Mouse (Mus musculus) cerebellum, adult 2 months (tissue): Measurements from ENCODE around the gene Lama1. TPM values are rescaled to one million over a fixed set of nuclear protein-coding genes. Genes with fewer than 3 reads are reported as not detected.

Experiments
- DNase-seq, 2 experiments: peaks; one replicate each; pipeline ENCODE4 v3.0.0; 2021
- H3K27ac ChIP-seq: fragments of 200-500 bp; 2 replicates; pipeline ENCODE4 v1.5.1; 2012; ENCODE audit warnings: low read length, control low read depth, inconsistent platforms; ENCODE audit not compliant: insufficient read depth
- H3K27me3 ChIP-seq: fragments of 200-500 bp; 2 replicates; pipeline ENCODE4 v1.6.1; 2012; ENCODE audit warnings: inconsistent platforms, mild to moderate bottlenecking, low read length, moderate library complexity; ENCODE audit not compliant: control insufficient read depth, insufficient read depth
- H3K4me1 ChIP-seq: fragments of 200-500 bp; 2 replicates; pipeline ENCODE4 v1.6.1; 2011; ENCODE audit warnings: low read length; ENCODE audit not compliant: control insufficient read depth, insufficient read depth
- H3K4me3 ChIP-seq: fragments of 200-500 bp; replicated peaks from 2 replicates; pipeline ENCODE3; 2011; ENCODE audit warnings: mild to moderate bottlenecking, low read depth, low read length, control low read depth; ENCODE audit not compliant: insufficient read depth
- CTCF ChIP-seq: fragments of 200-500 bp; IDR thresholded peaks from 2 replicates; pipeline ENCODE4 v1.5.1; 2011; ENCODE audit warnings: low read depth, mild to moderate bottlenecking, control low read depth, low read length, moderate library complexity, borderline replicate concordance; ENCODE audit not compliant: insufficient read depth
- POLR2A ChIP-seq: fragments of 200-500 bp; IDR thresholded peaks from 2 replicates; pipeline ENCODE4 v1.6.1; 2011; ENCODE audit warnings: low read length, control low read depth, borderline replicate concordance; ENCODE audit not compliant: insufficient read depth
- WGBS: fragments of 180-500 bp; shearing (Covaris S2); methylation state at CpG from one replicate; pipeline ENCODE4 v1.1.7; 2018; 5-methylcytosine and 5-hydroxymethylcytosine counted together
- polyA plus RNA-seq: library from polyadenylated mRNA; depleted of rRNA; stranded (reverse); fragments of >200 nt; gene quantifications from 2 replicates; pipeline ENCODE4 v1.2.3, GENCODE M21; 2012

The Lama1 gene
- polyA plus RNA-seq, 1 experiment: 1.9 TPM

GRCm38 (mm10) chr17:67685022-67685743 lies 11.9 kb upstream of the Lama1 start:
- DNase-seq: no peak
- 70% methylated on average over 14 of the region's 14 CpGs for WGBS
- Histone ChIP-seq H3K4me1 (no peaks in the 10 kb centered on the region), H3K27me3 (no peaks in the 10 kb centered on the region), H3K27ac (no peak overlapping the region), H3K4me3 (no peak overlapping the region)
- TF ChIP-seq CTCF (no peak), POLR2A (no peak)

DNA sequence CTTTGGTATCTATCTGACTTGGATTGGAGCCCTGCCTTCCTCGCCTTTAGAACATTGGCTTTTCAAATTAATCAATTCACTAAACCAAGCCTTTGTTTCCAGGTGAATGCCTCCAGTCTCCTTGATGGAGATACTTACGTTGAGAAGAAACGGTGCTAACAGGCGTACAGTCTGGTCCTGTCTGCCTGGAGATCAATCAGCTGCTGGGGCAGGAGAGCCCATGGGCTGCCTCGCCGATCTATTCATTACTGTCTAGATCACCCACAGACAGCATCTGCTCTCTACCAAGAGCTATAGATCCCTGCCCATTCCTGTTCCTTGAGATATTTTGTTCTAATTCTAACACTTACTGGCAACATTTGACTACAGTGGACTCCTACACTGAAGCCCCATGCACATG lies 9.6 kb upstream of the Lama1 start:
- no peak overlapping the region for H3K27ac ChIP-seq
- no peak overlapping the region for H3K4me3 ChIP-seq
- DNase-seq: no peak
- H3K27me3 ChIP-seq: no peaks in the 10 kb centered on the region; the same call in 1 of the 2 replicates
- no peaks in the 10 kb centered on the region for H3K4me1 ChIP-seq
- TF ChIP-seq POLR2A: no peak
- TF ChIP-seq CTCF: no peak
- 59% methylated on average over 6 of the region's 6 CpGs for WGBS

GRCm38 (mm10) chr17:67690689-67691088 lies 6.4 kb upstream of the Lama1 start:
- Histone ChIP-seq H3K4me1 (no peaks in the 10 kb centered on the region), H3K4me3 (no peak overlapping the region), H3K27ac (no peak overlapping the region), H3K27me3 (no peaks in the 10 kb centered on the region; the same call in 1 of the 2 replicates)
- DNase-seq: no peak
- TF ChIP-seq CTCF (no peak), POLR2A (no peak)
- 22% methylated on average over 4 of the region's 4 CpGs for WGBS

DNA sequence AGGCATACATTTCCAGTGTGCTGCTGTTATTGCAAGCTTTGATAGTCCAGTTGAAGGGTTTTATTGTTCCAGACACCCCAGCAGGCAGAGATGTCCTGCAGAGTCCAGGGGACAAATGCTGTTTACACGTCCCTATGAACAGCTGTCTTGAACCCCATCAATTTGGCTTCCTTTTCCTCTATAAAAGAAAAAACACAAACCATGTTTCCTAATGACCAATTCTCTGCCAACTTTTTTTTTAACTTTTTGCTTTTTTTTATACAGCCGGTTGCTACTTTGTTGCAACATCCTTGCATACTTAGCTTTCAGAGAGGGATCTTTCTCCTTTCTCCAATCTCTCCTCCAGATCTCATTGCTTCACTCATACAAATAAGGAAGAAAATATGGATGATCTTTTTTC lies 4.4 kb upstream of the Lama1 start:
- H3K27me3 ChIP-seq: no peaks in the 10 kb centered on the region; the same call in 1 of the 2 replicates
- TF ChIP-seq CTCF (no peak), POLR2A (no peak)
- no peak for DNase-seq
- WGBS: 44% methylated on average over 2 of the region's 2 CpGs
- no peaks in the 10 kb centered on the region; the same call in 1 of the 2 replicates for H3K4me1 ChIP-seq
- H3K4me3 ChIP-seq: no peak overlapping the region
- H3K27ac ChIP-seq: no peak overlapping the region

GRCm38 (mm10) chr17:67693861-67694260 lies 3.2 kb upstream of the Lama1 start:
- Histone ChIP-seq H3K27me3 (no peaks in the 10 kb centered on the region; the same call in 1 of the 2 replicates), H3K4me1 (no peaks in the 10 kb centered on the region; the same call in 1 of the 2 replicates), H3K4me3 (no peak overlapping the region), H3K27ac (no peak overlapping the region)
- TF ChIP-seq POLR2A: no peak
- TF ChIP-seq CTCF: no peak
- 76% methylated on average over 3 of the region's 3 CpGs for WGBS
- DNase-seq: no peak

- Histone ChIP-seq H3K27ac (no peak overlapping the region), H3K4me1 (no peaks in the 10 kb centered on the region; the same call in 1 of the 2 replicates), H3K27me3 (no peaks in the 10 kb centered on the region; the same call in 1 of the 2 replicates), H3K4me3 (peak overlapping the region; percentile 42)
- DNase-seq: no peak
- TF ChIP-seq CTCF (no peak), POLR2A (no peak)
- under 1% methylated on average over 32 of the region's 32 CpGs for WGBS
Measured at GRCm38 (mm10) chr17:67697461-67697891, 417 bp downstream of the Lama1 start.

GRCm38 (mm10) chr17:67698301-67698700 lies 1.2 kb downstream of the Lama1 start:
- 2% methylated on average over 13 of the region's 13 CpGs for WGBS
- Histone ChIP-seq H3K4me3 (no peak overlapping the region), H3K27me3 (no peaks in the 10 kb centered on the region; the same call in 1 of the 2 replicates), H3K27ac (no peak overlapping the region), H3K4me1 (no peaks in the 10 kb centered on the region; the same call in 1 of the 2 replicates)
- no peak for DNase-seq
- no peak for TF ChIP-seq CTCF
- TF ChIP-seq POLR2A: no peak

DNA sequence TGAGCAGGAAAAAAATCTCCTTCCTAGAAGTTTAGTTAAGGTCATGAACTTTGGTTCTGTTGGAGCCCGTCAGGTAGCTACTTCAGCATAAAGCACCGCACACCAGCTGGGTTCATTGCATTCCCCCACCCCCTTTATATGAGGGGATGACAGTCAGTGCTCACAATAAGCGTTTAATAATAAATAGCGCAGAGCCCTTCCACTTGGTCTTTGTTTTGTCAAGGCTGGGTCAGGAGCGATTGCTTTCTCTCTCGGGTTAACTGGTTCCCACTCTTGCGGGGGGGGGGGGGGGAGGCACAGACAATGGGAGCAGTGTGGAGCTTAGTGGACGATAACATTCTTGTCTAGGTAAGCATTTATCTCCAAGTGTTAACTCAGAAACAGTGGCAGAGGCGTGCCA lies 4.7 kb downstream of the Lama1 start:
- 75% methylated on average over 9 of the region's 9 CpGs for WGBS
- Histone ChIP-seq H3K27ac (no peak overlapping the region), H3K27me3 (no peaks in the 10 kb centered on the region; the same call in 1 of the 2 replicates), H3K4me3 (no peak overlapping the region), H3K4me1 (no peaks in the 10 kb centered on the region; the same call in 1 of the 2 replicates)
- DNase-seq: no peak
- TF ChIP-seq CTCF (no peak), POLR2A (no peak)
